Mouse (Mus musculus) c-Kit-positive CD71-positive TER-119-negative erythroid progenitor cells, embryonic 14.5 days (primary cell): ENCODE measurements around the gene Cyth2.

Source experiments
- DNase-seq: peaks from one replicate; pipeline ENCODE4 v3.0.0-alpha.2; 2013; ENCODE audit warnings: low read depth

Cyth2 gene

GRCm38 (mm10) chr7:45785388-45786135, 28.8 kb downstream of the Cyth2 start:
- no peak for DNase-seq

GRCm38 (mm10) chr7:45784524-45785372, 29.6 kb downstream of the Cyth2 start, which contains the start of gene Sult2b1:
Sult2b1 (minus strand) TSS chr7:45784669.
- DNase-seq = no peak

DNA sequence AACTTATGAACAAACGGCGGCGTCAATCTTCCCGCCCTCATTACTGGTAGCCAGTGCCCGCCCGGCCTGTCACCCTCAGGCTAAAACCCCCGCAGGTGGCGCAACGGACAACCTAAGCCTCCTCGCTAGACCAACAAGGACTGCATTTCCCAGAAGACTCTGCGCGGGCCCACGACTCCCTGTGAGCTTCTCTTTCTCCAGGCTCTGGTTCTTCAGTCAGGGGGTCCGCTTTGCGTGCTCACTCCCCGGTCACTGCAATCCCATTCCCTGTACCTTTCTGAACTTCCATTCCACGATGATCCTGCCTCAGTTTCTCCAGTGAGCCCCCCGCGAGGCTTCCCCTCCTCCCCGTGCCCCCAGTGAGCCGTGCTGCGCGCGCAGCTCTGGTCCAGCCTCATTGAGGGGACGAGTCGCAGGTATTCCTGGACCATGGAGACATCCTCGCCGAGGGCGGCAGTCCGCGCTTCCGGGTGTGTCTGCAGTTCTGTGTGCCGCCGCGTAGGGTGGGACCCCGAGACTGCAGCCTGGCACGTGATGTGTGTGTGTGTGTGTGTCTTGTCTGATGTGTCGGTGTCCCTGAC, 30.8 kb downstream of the Cyth2 start, which contains the start of gene Lmtk3:
TSS of gene Lmtk3 (plus strand) at position 228 of the 581 bp plus-strand sequence.
- peak; percentile 40 for DNase-seq

DNA sequence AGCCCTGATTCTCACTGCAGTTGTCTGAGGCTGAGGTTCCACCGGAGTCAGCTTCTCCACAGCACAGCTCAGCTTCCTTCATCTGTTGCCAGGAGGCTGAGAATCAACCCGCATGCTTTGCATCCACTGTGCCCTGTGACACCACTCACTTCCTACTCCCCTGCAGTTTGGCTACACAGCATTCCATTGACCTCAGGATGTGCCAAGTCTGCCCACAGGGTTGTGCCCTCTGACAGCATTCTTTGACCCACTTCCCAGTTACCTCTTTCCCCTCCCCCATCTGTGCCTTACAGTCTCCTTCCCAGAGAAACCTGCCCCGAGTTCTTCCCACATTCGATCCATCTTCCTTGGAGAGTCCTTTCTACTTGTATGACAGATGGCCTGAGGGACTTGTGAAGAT, 32.1 kb downstream of the Cyth2 start:
- DNase-seq = no peak

GRCm38 (mm10) chr7:45779081-45779641, 35.2 kb downstream of the Cyth2 start:
- DNase-seq = no peak

DNA sequence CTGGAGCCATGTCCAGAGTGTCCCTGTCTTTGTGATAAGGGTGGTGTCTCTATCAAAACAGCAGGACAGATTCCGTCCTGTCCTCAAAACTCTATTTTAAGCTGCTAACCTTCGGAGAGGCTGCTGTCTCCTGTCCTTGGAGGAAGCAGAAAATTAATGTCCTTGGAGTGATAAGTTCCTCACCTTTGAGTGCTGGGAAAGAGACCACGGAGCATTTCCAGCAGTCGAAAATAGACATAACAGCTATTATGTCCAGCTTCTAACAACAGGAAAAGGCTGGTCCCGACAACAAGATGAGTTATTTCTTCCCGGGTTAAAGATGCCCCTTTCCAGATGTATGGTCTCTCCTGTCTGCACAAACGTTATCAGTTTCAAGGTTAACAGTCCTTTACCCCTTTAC, 39.1 kb downstream of the Cyth2 start:
- no peak for DNase-seq

- DNase-seq = no peak
Observed at GRCm38 (mm10) chr7:45771101-45771500, 43.3 kb downstream of the Cyth2 start.

GRCm38 (mm10) chr7:45770427-45771082, 43.8 kb downstream of the Cyth2 start:
- DNase-seq = no peak

- no peak for DNase-seq
Observed at GRCm38 (mm10) chr7:45767500-45767899, 46.9 kb downstream of the Cyth2 start.

DNA sequence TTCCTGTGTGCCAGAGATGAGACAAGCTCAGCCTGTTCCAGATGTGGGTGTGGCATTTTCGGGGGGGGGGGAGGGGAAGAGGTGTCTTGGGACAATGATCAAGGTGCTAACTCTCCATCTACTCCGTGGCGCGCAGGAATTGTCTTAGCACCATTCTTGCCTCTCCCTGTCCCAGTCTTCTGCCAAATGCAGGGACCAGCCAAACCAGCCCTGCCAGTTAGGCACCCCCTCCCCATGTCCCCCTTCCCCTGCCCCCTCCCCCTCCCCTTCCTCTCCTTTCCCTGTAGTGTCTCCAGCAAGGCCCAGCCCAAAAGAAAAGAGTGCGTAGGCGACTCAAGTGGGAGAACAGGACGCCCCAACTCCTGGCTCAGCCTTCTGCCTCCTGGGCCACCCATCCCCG, 47.6 kb downstream of the Cyth2 start:
- no peak for DNase-seq

DNA sequence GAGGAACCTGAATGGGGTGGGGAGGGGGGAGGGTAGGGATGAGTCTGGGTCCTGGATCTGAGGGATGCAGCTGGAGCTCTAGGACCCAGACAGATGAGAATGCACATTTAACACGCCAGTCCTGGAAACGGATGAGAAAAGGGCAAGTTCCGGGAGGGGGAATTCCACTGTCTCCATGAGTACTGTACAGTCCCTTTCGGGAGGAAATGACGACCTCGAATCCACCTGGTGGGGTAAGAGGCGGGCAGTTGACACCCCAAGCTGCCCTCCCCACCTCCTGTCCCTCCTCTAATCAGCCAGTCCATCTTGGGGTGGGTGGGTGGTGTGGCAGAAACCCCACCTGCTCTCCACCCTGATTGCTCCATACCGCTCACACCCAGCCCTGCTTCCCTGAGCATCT, 48.4 kb downstream of the Cyth2 start:
- DNase-seq = no peak

GRCm38 (mm10) chr7:45760151-45760550, 54.2 kb downstream of the Cyth2 start:
- no peak for DNase-seq

DNA sequence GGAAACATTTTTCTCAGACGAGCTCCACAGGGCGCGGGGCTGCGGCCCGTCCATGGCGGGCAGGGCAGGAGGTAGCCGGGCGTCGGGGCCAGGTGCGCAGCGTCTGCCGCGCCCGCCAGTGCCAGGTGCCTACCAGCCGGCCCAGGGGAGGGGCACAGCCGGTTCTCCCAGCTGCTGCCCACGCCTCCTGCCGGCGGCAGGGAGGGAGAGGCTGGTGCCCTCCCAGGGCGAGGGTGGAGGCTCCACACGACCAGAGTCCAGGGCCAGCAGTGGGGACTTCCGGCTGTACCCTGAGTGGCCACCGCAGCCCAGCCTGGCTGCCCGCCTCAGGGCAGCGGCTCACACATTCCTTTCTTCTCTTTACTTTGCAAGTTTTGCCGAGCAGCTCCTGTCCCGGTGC, 55.0 kb downstream of the Cyth2 start:
- no peak for DNase-seq
